Comparison of ENCODE assay signal across 9 mouse cellular contexts in genomic region chr12:86305045-86305444, GRCm38 (mm10). TPM values are rescaled to one million over a fixed set of nuclear protein-coding genes. Genes with fewer than 3 reads are reported as not detected.
DNase-seq lines count a peak whose midpoint lies in the region; ATAC-seq lines count a peak whose summit lies in the region.
"Had no signal": no experiment of that assay in that cellular context is flagged by ENCODE, and none has a peak within 500 bp of the region (broad histone marks: within the 10 kb centered on the region; RNA-seq: fewer than 3 reads in every experiment).

No protein-coding gene starts in this region.

- peak; percentile 73; the same call in 1 of the 2 replicates for ATAC-seq in kidney, embryonic 14.5 days (ENCODE audit: low FRiP score, low TSS enrichment)
- ATAC-seq in common myeloid progenitor, adult 5-6 weeks (replicated peaks; ENCODE audit: low read depth, poor library complexity, severe bottlenecking) = peak; percentile 45
- no peak for ATAC-seq in neural tube, embryonic 15.5 days (ENCODE audit: low FRiP score)
- ATAC-seq in cerebellum, adult (ENCODE audit: insufficient number of reproducible peaks, low FRiP score, low TSS enrichment) = no peak
- ATAC-seq in midbrain, embryonic 15.5 days (replicated peaks) = no peak

- peak overlapping the region; percentile 27 for H3K4me3 ChIP-seq in kidney, embryonic 14.5 days (ENCODE audit: low read length)
- H3K4me3 ChIP-seq in neural tube, embryonic 15.5 days (replicated peaks) = no peak overlapping the region
- H3K4me3 ChIP-seq in midbrain, embryonic 15.5 days = no peak overlapping the region

- H3K27ac ChIP-seq in kidney, embryonic 14.5 days (ENCODE audit: low read depth, low read length) = no peak overlapping the region
- no peak overlapping the region for H3K27ac ChIP-seq in neural tube, embryonic 15.5 days (replicated peaks)
- no peak overlapping the region for H3K27ac ChIP-seq in midbrain, embryonic 15.5 days

- no peaks in the 10 kb centered on the region for H3K36me3 ChIP-seq in kidney, embryonic 14.5 days (ENCODE audit: control insufficient read depth, insufficient read depth, low read length)
- H3K36me3 ChIP-seq in neural tube, embryonic 15.5 days = no peaks in the 10 kb centered on the region
- H3K36me3 ChIP-seq in midbrain, embryonic 15.5 days (replicated peaks) = no peaks in the 10 kb centered on the region

- 36% methylated on average over 7 of the region's 7 CpGs for WGBS in kidney, embryonic 14.5 days
- WGBS in neural tube, embryonic 15.5 days = 71% methylated on average over 7 of the region's 7 CpGs
- WGBS in midbrain, embryonic 15.5 days = 69% methylated on average over 7 of the region's 7 CpGs

- no peaks in the 10 kb centered on the region for H3K9me3 ChIP-seq in kidney, embryonic 14.5 days (ENCODE audit: control insufficient read depth, low read length)
- no peaks in the 10 kb centered on the region for H3K9me3 ChIP-seq in neural tube, embryonic 15.5 days (replicated peaks)
- H3K9me3 ChIP-seq in midbrain, embryonic 15.5 days = no peaks in the 10 kb centered on the region

- H3K4me1 ChIP-seq in kidney, embryonic 14.5 days (ENCODE audit: control insufficient read depth, insufficient read depth, low read length) = 0 out of 2 replicates have a peak, but pooled peaks cover 5% of the 10 kb centered on the region
- no peaks in the 10 kb centered on the region for H3K4me1 ChIP-seq in neural tube, embryonic 15.5 days
- H3K4me1 ChIP-seq in midbrain, embryonic 15.5 days = no peaks in the 10 kb centered on the region

- no peak for DNase-seq in kidney, postnatal 14 days
- DNase-seq in kidney, postnatal 10 days = peak; percentile 14
- no peak for DNase-seq in ovary, adult 18-20 months (ENCODE audit: low spot score)
- DNase-seq: layer of hippocampus, postnatal 36 days had no signal

- H3K4me2 ChIP-seq in kidney, embryonic 14.5 days (replicated peaks; ENCODE audit: low read depth, low read length) = peak overlapping the region; percentile 42
- 0 out of 2 replicates have a peak overlapping the region, but pooled peaks have one; percentile 32 for H3K4me2 ChIP-seq in neural tube, embryonic 15.5 days
- H3K4me2 ChIP-seq in midbrain, embryonic 15.5 days = no peak overlapping the region

- no peak overlapping the region for H3K9ac ChIP-seq in kidney, embryonic 14.5 days (ENCODE audit: low read depth, low read length)
- no peak overlapping the region for H3K9ac ChIP-seq in neural tube, embryonic 15.5 days (replicated peaks)
- no peak overlapping the region for H3K9ac ChIP-seq in midbrain, embryonic 15.5 days

- H3K27me3 ChIP-seq in kidney, embryonic 14.5 days (ENCODE audit: control insufficient read depth, insufficient read depth, low read length) = no peaks in the 10 kb centered on the region
- H3K27me3 ChIP-seq in neural tube, embryonic 15.5 days (replicated peaks) = no peaks in the 10 kb centered on the region
- H3K27me3 ChIP-seq in midbrain, embryonic 15.5 days (replicated peaks) = no peaks in the 10 kb centered on the region

RNA-seq across cellular contexts. Expression of gene Esrrb, which starts 55.9 kb away (rescaled TPM):
- polyA plus RNA-seq in kidney, embryonic 14.5 days (2014; fragmentation: Nextera tagmentation; extraction: Ambion mirVana) = 0.14 and 0.15 TPM in 2 replicates
- total RNA-seq in common myeloid progenitor, adult 5-6 weeks (2017) = not detected in 2 replicates
- polyA plus RNA-seq in neural tube, embryonic 15.5 days (2015; fragmentation: Nextera tagmentation; extraction: Ambion mirVana) = 3.7 and 4.7 TPM in 2 replicates
- polyA plus RNA-seq in midbrain, embryonic 15.5 days (2015; fragmentation: Nextera tagmentation; extraction: Ambion mirVana) = 4.6 and 5.5 TPM in 2 replicates

Comparison
In these comparisons a context has a peak if more than half of its experiments do, and no peak if none do; other contexts are left out.
1. ATAC-seq: peak in kidney, embryonic 14.5 days (single experiment) and common myeloid progenitor, adult 5-6 weeks (single experiment); none in neural tube, embryonic 15.5 days (single experiment), cerebellum, adult (single experiment) and midbrain, embryonic 15.5 days (single experiment).